Mouse (Mus musculus) bone marrow macrophage, adult 2 months (primary cell): ENCODE data around the gene Pla2g5.

Experiments used
- CTCF ChIP-seq: IDR thresholded peaks from 2 replicates; pipeline ENCODE4 v1.5.1; 2012; ENCODE audit warnings: low read depth, mild to moderate bottlenecking, low read length, moderate library complexity
- POLR2A ChIP-seq: IDR thresholded peaks from 2 replicates; pipeline ENCODE4 v1.6.1; 2012; ENCODE audit warnings: mild to moderate bottlenecking, low read depth, low read length, borderline replicate concordance

DNA sequence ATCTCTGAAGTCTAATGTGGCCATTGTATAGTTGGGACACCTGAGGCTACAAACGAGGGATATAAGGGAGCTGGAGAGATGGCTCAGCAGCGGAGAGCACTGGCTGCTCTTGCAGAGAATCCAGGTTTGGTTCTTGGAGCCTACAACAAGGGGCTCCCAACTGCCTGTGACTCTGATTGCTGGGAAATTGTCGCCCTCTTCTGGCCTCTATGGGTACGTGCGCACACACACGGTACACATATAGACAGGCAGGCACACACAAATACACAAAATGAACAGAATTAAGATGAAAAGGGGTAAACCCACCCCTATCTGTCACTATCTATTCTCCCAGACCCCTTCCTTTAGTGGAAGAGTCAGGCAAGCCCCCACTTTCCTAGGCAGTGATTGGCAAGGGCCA, 110.7 kb downstream of the Pla2g5 start:
- TF ChIP-seq POLR2A (no peak), CTCF (no peak)
